Mouse (Mus musculus): ENCODE data around the gene Fam76a.
A peak's percentile ranks its signal among the peaks of the same experiment; 100 is the strongest.

Fam76a gene

DNA sequence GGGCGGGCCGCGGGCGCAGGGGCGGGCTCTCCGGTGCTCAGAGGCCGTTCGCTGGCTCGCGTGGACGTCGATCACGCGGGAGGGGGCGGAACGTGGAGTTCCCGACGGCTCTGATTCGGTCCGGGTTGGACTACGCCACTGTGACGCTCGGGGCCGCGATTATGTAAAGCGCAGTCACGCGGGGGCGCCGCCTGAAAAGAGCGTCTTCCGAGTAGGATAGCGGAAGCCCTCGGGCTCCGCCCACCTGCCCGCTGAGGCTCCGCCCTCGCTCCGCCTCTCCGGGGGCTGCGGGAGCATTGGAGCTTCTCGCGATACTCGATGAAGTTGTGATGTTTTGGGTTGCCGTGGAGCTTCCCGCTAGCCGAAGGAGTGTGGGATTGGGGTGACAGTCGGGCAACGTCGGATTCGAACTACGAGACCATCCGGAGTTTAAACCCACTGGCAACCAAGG, at the start of gene Fam76a:
Gene Fam76a (minus strand): TSS at position 1 of the 451 bp plus-strand sequence.
- DNase-seq = peak; percentile 100

DNA sequence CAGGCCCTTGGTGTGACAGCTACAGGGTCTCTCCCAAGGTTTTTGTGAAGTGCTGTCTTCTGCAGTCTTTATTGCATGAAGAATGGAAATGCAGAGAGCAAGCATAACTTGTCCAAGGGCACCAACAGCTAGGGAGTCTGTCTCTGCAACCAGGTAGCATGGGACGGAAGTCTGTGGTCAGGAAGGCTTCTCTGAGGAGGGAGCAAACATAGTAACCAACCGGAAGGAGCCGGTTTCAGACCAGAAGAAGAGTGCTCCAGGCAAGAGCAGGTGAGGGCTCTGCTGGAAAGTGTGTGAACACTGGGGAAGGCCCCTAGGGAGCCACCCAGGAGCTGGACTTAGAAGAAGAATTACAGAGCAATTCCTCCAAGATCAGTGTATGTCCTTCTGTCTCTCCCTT, 49.7 kb upstream of the Fam76a start:
- no peak for DNase-seq

DNA sequence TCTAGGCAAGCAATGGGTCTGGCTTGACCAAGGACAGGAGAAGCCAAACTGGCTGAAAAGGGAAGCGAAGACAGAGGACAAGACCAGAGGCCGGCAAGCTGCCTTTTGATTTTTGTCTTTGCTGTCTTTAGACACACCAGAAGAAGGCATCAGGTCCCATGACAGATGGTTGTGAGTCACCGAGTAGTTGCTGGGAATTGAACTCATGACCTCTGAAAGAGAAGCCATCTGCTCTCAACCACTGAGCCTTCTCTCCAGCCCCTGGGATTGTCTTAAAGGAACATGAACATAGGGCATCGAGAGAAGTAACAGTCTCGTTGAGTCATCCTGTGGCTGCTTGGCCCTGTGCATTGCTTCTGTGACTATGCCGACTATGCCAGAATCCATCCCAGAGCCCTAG, 49.2 kb upstream of the Fam76a start:
- no peak for DNase-seq

DNA sequence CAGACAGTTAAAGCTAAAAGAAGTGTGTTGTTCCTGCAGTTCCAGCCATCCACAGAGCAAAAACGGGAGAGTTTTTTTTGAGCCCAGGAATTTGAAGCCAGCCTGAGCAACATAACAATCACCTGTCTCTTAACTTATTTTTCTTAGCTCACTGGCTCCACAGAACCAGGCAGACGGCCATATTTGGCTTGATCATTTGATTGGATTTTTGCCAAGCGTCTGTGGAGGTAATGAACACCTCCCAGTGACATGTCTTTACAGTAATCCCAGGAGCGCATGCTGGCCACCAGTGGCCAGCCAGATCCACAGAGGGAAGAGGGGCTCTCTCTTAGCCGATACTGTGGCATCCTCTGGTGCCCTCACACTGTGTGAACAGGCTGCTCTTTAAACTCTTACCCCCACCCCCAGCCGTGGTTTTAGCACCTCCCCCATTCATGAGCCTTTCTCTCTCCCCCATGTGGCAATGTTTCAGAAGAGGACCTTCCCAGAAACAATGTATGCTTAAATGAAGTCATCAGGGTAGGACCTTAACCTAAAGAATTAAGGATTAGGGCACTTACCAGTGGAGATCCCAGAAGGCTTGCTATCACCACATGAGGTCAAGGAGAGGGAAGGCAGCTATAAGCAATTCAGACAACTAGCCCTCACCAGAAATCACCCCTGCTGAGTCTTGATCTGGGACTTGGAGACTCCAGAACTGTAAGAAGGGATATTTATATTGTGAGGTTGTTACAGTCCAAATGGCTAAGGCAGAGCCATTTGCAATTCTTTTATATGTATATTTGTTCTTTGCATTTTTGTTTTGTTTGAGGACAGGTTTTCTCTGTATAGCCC, 46.0 kb upstream of the Fam76a start:
- peak; percentile 52 to 54 for DNase-seq

DNA sequence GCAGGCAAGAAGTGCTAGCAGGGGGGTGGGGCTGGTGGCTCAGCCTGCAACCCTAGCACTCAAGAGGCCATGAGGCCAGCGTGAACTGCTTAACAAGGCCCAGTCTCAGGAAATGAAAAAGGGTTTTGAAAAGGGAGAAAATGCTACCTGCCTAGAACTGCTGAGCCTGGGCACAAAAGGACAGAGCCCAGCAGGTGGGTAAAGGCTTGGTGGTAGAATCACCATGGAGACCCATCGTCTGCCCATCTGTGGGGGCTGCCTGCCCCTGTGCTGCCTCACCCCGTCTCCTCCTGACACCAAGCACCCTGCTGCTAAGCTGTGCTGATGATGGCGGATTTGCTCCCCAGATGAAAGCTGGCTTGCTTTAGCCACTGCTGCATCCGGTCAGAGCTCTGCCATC, 42.1 kb upstream of the Fam76a start:
- peak in 1 of 2 experiments; percentile 30 for DNase-seq

GRCm38 (mm10) chr4:132964064-132964463, 41.7 kb upstream of the Fam76a start:
- DNase-seq = no peak

- no peak for DNase-seq
Observed at GRCm38 (mm10) chr4:132963436-132963835, 41.1 kb upstream of the Fam76a start.

DNA sequence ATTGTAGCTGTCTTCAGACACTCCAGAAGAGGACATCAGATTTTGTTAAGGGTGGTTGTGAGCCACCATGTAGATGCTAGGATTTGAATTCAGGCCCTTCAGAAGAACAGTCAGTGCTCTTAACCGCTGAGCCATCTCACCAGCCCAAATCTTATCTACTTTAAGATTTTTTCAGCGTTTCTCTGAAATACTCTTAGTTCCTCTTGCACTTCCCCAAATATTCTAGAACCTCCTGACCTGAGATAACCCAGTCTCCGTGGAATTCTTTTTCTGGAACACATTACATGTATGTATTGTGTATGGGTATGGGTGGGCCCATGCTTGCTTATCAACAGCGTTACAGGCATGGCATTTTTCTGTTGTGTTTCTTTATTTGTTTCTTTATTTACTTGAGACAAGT, 40.3 kb upstream of the Fam76a start:
- no peak for DNase-seq

DNA sequence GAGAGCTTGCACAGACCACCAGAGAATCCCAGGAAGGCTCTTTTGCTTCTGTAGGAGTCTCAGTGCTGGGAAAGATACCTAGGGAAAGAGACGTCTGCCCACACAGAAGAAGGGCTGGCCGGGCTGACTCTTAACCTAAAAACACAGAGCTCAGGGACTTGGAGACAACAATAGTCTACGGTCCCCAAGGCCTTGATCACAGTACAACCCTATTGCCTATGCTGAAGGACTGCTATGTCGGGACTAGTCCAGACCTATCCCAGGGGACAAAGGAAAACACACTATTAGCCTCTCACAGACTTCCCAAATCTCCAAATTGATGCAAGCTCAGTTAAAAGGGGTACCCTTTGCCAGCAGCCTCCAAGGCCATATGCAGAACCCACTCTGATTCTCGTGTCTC, 39.5 kb upstream of the Fam76a start:
- no peak for DNase-seq

DNA sequence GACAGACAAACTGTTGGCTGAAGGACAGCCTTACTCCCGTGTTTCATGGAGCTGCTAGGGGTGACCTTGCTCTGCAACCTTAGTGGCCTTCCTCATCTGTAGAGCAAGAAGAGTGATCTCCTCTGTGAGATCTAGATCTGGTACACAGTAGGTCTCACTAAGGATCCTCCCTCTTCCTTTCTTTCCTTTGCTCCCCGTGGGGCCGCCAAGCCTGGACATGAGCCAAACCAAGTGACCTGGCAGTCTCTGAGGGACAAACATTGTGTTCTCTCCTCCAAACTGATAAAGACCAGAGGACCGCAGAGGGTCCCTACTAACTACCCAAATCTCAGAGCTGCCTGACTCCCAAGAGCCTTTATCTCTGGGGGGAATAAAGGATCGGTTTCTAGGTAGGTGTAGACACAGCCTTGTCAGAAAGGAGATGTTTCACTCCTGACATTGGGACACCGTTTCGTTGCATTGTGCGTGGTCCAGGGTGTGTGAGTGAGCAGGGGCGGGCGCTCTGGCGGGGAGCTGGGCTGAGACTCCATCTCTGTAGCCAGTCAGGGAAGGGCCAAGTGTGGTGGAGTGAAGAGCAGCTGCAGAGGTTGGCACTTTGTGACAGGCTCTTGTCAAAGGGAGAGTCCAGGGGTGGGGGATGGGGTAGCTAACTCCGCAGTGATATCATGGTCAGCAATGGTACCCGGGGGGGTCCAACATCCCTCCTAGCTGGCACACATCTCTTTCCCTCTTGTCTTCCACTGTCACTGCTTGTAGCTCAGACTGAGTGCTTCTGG, 38.7 kb upstream of the Fam76a start:
- peak in 1 of 2 experiments; percentile 67 for DNase-seq

DNA sequence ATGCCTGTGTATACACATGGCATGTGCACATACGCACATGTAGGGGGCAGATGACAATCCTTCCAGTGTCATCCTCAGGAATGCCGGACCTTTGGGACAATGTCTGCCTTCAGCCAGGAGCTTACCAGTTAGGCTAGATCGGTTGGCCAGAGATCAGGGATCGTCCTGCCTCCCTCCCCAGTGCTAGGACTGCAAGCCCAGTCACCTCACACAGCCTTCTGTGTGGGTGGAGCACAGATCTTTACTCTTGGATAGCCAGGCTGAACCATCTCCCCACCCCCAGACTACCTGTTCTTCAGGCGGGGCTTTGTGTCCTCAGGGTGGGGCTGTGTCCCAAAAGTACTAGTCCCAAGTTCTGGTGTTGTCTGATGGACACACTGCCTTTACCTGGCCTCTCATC, 38.0 kb upstream of the Fam76a start:
- no peak for DNase-seq

- no peak for DNase-seq
Observed at GRCm38 (mm10) chr4:132959679-132960045, 37.3 kb upstream of the Fam76a start.

- peak in 1 of 2 experiments; percentile 62 for DNase-seq
Observed at GRCm38 (mm10) chr4:132958741-132959678, 36.7 kb upstream of the Fam76a start.

- DNase-seq = no peak
Observed at GRCm38 (mm10) chr4:132955395-132955791, 33.0 kb upstream of the Fam76a start.

DNA sequence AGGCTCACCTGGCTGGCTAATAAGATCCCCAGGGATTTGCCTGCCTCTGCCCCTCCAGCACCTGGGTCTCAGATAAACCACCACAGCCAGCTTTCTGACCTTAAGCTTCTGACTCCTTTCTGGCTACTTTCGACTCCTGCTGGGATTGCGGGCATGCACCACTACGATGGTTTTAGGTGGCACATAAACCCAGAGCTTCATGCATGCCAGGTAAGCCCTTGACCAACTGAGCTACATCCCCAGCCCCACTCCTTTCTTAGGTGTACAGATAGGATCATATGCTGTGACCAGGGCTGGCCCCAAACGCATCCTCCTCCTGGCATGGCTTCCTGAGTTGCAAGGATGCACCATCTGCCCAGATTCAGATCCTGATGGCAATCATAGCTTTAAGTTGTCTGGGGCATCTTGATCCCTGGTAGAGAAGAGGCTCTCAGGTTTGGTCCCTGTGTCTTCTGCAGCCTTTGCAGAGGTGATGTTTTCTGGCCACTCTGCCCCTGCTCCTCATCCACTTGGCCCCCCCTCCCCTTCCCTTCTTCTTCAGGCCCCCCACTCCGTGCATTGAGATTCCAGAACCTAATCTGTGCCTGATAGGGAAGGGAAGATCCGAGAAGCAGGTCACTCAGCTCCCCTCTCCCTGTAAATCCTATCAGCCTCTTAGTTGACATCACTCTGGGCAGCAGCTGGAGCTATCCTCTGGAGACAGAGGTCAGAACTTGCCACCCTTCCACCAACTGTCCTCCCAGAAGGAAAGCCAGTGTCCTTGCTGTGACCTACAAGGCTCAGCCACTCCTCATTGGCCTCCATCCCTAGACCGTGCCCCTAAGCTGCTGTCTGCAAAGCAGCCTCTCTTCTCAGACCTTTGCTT, 32.4 kb upstream of the Fam76a start:
- DNase-seq = peak; percentile 57 to 67

DNA sequence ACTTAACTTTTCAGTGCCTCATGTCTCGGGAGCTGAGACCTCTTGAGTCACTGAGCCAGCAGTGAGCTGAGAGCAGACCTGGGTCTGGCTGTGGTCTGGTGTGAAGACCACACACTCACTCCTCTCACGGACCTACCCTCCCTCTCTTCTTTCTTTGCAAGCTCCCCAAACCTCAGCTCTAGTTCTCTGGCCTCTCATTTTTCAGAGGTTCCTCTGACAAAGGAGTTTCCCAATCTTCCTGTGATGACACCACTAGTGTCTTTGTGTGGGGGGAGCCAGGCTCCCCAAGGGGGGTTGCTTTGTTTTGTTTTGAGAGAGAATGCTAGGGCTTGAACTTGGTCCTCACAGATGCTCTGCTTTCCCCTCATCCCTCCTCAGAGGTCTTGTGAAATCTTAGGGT, 28.6 kb upstream of the Fam76a start:
- DNase-seq = no peak

- DNase-seq = no peak
Observed at GRCm38 (mm10) chr4:132949882-132950532, 27.6 kb upstream of the Fam76a start.

DNA sequence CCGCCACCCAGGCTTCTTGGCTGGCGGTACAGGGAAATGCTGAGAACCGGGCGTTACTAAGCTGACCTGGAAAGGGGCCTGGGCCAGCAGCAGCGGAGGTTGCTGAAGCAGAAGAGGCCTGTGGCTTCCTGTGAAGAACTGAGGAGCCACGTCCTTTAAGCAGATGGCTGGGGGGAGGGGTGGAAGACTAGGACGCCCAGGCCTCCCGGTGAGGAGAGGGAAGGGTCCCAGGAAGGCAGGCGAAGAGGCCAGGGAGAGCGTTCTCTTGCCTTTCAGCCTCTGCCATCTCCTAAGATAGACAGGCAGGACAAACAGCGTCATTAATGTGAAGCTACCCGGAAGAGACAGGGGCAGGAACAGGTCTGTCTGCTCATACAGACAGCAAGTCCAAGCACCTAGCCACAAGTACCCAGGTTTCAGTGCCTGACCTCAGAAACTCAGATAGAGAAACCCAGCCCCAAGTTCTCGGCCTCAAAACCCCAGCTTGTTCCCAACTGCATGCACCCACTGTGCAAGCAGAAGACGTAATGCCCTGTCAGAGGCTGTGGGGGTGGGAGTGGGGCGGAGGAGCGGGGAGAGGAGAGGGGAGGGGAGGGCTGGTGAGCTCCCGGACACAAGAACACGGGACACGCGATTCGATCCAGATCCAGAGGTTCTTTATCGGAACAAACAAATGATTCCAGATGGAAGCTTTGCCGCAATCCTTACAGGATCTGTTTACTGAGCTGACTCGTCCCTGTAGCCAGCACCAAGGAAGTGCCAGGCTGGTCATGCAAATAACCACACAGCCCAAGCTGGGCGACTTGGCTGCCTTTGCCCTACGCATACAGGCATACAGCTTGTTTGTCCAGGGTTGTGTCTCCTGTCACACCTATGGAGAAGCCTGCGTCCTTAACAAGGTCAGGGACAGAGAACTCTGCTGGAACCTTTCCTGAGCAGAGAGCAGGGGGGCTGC, 24.0 kb upstream of the Fam76a start:
- DNase-seq = peak; percentile 93

GRCm38 (mm10) chr4:132945261-132946046, 23.1 kb upstream of the Fam76a start:
- DNase-seq = peak; percentile 95

Measured in cerebellum, postnatal 14 days (tissue).